Mouse (Mus musculus) embryonic facial prominence, embryonic 13.5 days (tissue): Measurements from ENCODE around the gene Slc37a4. TPM values are rescaled to one million over a fixed set of nuclear protein-coding genes. Genes with fewer than 3 reads are reported as not detected.

Experiments
- microRNA-seq: library from miRNA; unstranded; fragments of <30 nt; microRNA quantifications from one replicate; pipeline ENCODE4, GENCODE M21; 2016
- polyA plus RNA-seq: library from polyadenylated mRNA; unstranded; fragments of >200 nt; fragmentation: Nextera tagmentation; extraction: Ambion mirVana; gene quantifications from 2 replicates; pipeline ENCODE4 v1.2.1, GENCODE M21; 2015

Gene Slc37a4
- polyA plus RNA-seq, 1 experiment from 2014 or later = 12.2 TPM

Small RNAs within 50 kb of the gene (microRNA-seq; reads per million reads assigned to microRNA genes)
- gene Mir7085 = not detected

Other genes starting within 250 kb of the Slc37a4 start
- gene Cbl, start 162.8 kb upstream of the Slc37a4 start, polyA plus RNA-seq = 17.3 and 19.5 TPM in 2 replicates
- gene Ccdc153, start 156.2 kb upstream of the Slc37a4 start, polyA plus RNA-seq = not detected in 2 replicates
- gene Pdzd3, start 145.4 kb upstream of the Slc37a4 start, polyA plus RNA-seq = 0.37 TPM in 1 of 2 replicates, not detected in the other
- gene Nlrx1, start 128.3 kb upstream of the Slc37a4 start, polyA plus RNA-seq = 8.2 and 9.8 TPM in 2 replicates
- 6.1 and 6.5 TPM in 2 replicates for gene Abcg4, start 108.2 kb upstream of the Slc37a4 start, polyA plus RNA-seq
- gene Hinfp, start 91.2 kb upstream of the Slc37a4 start, polyA plus RNA-seq = 27.9 and 30.6 TPM in 2 replicates
- 8.3 TPM in 2 replicates for gene C2cd2l, start 76.6 kb upstream of the Slc37a4 start, polyA plus RNA-seq
- 38.4 and 40.5 TPM in 2 replicates for gene Dpagt1, start 70.8 kb upstream of the Slc37a4 start, polyA plus RNA-seq
- gene H2afx, start 62.2 kb upstream of the Slc37a4 start, polyA plus RNA-seq = 365 and 385 TPM in 2 replicates
- 114 and 119 TPM in 2 replicates for gene Hmbs, start 52.6 kb upstream of the Slc37a4 start, polyA plus RNA-seq
- 27.7 and 28.2 TPM in 2 replicates for gene Vps11, start 35.2 kb upstream of the Slc37a4 start, polyA plus RNA-seq
- gene Hyou1, start 17.4 kb upstream of the Slc37a4 start, polyA plus RNA-seq = 30.8 and 31.6 TPM in 2 replicates
- gene Rps25, start 10.3 kb downstream of the Slc37a4 start, polyA plus RNA-seq = 2,222 and 2,384 TPM in 2 replicates
- 165 and 174 TPM in 2 replicates for gene Trappc4, start 10.7 kb downstream of the Slc37a4 start, polyA plus RNA-seq
- gene Ccdc84, start 21.7 kb downstream of the Slc37a4 start, polyA plus RNA-seq = 33.3 and 35.3 TPM in 2 replicates
- not detected in 2 replicates for gene Foxr1, start 44.3 kb downstream of the Slc37a4 start, polyA plus RNA-seq
- 2.8 and 2.9 TPM in 2 replicates for gene Upk2, start 58.1 kb downstream of the Slc37a4 start, polyA plus RNA-seq
- gene Bcl9l, start 86.0 kb downstream of the Slc37a4 start, polyA plus RNA-seq = 18.2 and 19.3 TPM in 2 replicates
- gene Cxcr5, start 165.0 kb downstream of the Slc37a4 start, polyA plus RNA-seq = 0.10 TPM in 1 of 2 replicates, not detected in the other
- 28.3 and 29.2 TPM in 2 replicates for gene Ddx6, start 208.0 kb downstream of the Slc37a4 start, polyA plus RNA-seq